Mouse (Mus musculus) liver, postnatal 0 days (tissue): ENCODE results near the gene Fasn.

ENCODE experiments used
- CTCF ChIP-seq: sonication (generic); IDR thresholded peaks from 2 replicates; pipeline ENCODE4 v1.5.1; 2016; ENCODE audit warnings: antibody characterized with exemption, low read depth
- EP300 ChIP-seq: IDR thresholded peaks from 2 replicates; pipeline ENCODE4 v1.6.1; 2016; ENCODE audit warnings: antibody characterized with exemption, low read depth, mild to moderate bottlenecking

GRCm38 (mm10) chr11:120823551-120823947 is 798 bp downstream of the Fasn start:
- TF ChIP-seq CTCF: no peak
- TF ChIP-seq EP300: no peak
